Mouse (Mus musculus) neutrophil, adult 5-6 weeks (primary cell): ENCODE data around the gene Tepp. TPM values are rescaled to one million over a fixed set of nuclear protein-coding genes. Genes with fewer than 3 reads are reported as not detected.

ENCODE experiments used
- ATAC-seq: fragments of 151-379, 151-347 bp; 2 replicates; pipeline ENCODE4 v1.8.0; 2017; ENCODE audit warnings: mild to moderate bottlenecking, moderate TSS enrichment; ENCODE audit not compliant: insufficient number of reproducible peaks, poor library complexity, low FRiP score, severe bottlenecking; ENCODE audit errors: extremely low read depth
- total RNA-seq: library from RNA; stranded (forward); fragments of 200-1000 nt; gene quantifications from 2 replicates; pipeline ENCODE4 v1.2.3, GENCODE M21; 2017

Tepp gene
- not detected in 2 replicates for total RNA-seq

DNA sequence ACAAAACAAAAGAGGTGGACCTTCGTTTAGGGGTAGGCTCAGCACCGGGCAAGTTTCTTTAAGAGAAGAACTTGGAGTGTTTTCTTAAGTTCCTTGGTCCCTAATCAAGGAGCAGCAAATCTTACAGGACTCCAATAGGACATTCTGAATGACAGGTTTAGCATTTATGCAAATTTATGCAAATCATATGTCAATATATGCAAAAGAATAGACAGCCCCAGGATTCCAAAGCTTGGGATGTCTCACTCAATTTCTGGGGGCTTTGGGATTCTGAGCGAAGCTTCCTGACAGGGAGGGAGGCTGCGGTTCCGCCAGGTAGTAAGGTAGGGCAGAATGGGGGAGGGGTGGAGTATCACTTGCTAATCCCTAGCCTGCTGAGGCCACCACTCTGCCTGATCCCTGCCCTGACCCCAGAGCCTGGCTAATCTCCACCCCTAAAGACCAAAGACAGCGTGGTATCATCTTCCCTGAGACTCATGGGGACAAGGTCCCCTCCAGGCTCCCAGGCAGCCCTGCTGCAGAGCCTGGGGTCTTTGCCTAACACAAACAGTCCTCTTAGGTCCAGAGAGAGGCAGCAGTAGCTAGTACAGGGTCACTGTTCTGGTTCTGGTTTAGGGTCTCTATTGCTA, at the start of gene Tepp:
Gene Tepp (plus strand): TSS at position 225 of the 629 bp plus-strand sequence.
- ATAC-seq = no peak

DNA sequence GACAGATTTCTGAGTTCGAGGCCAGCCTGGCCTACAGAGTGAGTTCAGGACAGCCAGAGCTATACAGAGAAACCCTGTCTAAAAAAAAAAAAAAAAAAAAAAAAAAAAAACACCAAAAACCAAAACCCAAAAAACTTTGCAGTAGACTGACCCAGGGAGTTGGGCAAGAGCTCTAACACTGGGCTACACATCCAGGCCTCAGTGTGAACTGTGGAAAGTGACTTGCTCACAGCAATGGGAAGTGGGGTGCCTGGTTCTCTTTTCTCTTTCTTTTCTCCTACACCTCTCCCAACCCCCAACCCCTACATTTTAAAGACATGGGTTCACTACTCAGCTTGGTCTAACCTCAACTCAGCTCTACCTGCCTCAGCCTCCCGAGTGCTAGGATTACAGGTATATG, 48.2 kb upstream of the Tepp start:
- no peak for ATAC-seq

DNA sequence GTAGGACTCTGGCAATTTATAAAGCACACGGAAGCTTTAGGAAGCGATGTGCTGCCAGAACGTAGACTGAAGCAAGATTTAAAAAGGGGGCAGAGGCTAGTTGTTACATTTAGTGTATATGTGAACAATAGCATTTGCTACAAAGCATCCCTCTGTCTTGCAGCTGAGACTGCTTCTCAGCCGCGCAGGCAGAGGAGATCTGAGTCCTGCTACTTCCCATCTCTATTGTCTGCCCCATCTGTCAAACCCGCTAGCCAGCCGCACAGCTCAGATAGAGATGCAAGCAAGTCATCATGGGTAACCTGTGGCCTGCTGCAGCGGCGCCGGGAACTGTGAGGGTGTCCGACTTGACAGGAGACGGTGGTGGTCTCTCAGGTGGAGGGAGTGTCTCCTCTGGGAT, 39.9 kb upstream of the Tepp start:
- ATAC-seq = no peak

DNA sequence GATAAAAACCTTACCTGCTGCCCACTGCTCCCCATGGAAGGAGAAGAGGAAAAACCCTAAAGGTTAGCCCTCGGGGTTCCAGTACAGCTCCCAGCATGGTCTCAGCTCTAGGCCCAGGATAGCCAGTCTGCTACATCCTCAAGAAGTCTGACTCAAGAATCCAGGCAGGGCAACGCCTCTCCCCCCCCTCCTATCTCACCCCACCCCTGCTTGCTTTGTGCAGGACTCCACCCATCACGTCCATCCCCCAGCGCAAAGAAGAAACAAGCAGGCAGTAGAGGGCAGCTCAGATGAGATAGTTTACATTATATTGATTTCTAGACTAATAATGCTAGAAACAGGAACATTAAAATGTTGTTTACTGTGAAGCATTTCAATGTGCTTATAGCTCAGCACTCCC, 38.5 kb upstream of the Tepp start:
- ATAC-seq = no peak

DNA sequence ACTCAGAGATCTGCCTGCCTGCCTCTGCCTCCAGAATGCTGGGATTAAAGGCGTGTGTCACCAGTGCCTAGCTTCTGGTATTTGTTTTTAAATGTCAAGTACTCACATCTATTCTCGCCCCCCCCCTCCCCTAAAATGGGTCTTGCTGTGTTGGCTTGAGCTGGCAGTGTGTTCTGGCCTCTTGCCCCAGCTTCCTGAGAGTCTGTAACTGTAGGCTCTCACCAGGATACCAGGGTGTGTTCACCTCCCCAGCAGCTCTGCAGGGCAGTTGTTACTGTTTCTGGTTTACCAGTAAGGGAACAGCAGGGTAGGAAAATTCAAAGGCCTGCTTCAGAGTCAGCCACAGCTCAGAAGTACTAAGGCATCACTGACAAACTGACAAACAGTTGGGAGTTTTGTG, 37.5 kb upstream of the Tepp start:
- ATAC-seq = no peak

DNA sequence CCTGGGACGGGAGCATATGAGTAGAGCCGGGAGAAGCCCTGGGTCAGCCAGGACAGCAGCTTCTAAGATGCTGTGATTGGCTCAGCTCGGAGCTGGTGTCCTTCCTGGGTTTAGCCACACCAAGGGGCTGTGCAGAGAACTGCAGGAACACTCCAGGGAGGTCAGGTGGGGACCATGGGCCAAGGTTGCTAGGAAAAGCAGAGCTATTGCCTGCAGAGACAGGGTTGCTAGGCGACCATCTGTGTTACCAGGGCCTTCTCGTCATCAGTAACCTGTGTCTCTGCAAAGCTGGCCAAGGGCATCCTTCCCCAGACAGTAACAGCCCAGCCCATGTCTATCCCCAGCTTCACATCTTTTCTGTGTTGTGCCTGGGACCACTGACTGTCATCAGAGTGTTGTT, 28.9 kb upstream of the Tepp start:
- no peak for ATAC-seq

DNA sequence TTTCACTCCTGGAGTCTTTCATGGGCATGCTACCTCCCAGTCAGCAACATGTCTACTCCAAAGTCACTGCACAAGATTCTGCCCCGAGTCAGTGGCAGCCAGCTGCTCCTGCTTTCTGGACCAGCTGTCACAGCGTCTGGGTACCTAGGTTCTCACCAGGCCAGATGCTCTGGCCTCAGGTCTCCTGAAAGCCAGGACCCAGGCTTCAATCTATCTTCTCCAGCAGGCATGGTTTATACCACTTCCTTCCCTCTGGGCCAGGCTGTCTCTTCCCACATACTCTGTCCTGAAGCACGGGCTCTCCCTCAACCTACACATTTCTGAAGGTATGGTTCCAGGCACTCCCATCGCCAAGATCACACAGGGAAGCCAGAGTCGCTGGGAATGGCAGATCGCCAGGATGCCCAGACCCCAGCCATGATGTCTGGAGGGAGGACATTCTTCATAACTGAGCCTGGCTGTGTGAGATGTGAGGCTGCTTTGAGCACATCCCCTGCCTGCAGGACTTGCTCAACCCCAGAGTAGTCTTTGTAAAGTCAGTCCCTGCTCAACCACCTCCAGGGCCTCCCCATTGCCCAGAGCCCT, 21.2 kb upstream of the Tepp start:
- no peak for ATAC-seq

DNA sequence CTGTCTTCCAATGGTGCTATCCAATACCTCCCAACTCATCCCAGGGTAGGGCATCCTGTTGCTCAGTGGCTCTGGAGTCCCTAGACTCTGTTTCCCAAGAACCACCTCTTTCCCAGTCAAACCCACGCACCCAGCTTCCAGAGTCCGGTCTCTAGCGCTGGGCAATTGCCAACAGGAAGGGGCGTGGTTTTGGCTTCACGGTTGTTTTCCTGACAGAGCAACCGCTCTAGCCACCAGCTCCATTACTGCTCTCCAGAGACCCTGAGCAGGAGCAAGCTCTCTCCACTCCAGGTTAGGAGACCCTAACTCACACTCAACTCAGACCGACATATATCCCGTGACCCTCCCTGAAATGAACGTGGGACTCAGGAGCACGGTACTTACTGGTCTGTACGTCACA, 17.2 kb upstream of the Tepp start:
- peak; percentile 34; the same call in 1 of the 2 replicates for ATAC-seq

DNA sequence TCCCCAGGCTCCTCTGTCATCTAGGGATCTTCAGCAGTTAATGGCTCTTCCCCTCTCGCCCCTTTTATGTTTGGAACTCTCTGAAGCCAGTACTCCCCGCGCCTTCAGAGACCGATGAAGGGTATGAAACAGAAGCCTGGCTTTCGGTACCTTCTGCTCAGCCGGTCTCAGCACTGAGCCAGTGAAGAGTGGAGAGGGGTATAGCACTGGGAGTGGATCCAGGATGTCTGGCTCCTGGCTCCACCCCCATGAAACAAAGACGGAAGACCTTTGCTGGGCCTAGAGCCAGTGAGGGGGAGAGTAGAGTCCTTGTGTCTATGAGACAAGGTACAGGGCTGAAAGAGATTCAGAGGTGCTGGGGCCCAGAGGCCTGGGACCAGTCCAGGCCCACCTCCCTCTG, 16.5 kb upstream of the Tepp start:
- no peak for ATAC-seq

DNA sequence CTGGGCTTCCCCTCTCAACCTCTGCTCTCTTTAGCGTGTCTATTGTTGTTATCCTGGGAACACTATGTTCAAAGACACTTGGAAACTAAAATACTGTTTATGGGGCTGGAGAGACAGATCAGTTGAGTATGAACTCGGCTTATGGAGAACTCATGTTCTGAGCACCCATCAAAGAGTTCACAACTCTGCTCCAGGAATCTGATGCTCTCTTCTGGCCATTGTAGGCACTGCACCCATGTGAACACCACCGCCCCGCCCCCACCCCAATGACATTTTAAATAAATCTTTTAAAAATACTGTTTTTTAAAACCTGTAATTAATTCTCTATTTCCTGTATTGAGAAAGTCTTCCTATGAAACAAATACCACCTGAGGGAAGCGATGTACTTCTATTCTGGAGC, 8.0 kb upstream of the Tepp start:
- ATAC-seq = peak; percentile 73; the same call in 1 of the 2 replicates

DNA sequence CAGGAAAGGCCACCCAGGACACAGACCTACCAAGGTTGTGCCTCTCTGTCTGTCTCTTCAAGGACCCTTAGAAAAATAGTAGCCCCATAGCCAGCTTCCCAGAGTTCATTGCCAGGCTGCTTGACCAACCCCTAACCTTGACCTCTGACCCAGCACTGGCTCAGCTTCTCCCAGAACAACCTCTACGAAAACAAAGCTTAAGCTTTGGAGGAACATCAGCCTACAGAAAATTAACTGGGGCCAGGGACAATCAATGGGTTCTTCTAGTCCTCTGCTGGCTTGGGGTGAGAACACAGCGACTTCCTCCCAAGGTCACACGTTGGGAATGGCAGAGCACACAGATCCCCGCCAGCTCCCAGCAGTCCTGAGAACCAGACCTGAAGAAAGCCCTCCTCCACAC, 4.8 kb upstream of the Tepp start:
- no peak for ATAC-seq

DNA sequence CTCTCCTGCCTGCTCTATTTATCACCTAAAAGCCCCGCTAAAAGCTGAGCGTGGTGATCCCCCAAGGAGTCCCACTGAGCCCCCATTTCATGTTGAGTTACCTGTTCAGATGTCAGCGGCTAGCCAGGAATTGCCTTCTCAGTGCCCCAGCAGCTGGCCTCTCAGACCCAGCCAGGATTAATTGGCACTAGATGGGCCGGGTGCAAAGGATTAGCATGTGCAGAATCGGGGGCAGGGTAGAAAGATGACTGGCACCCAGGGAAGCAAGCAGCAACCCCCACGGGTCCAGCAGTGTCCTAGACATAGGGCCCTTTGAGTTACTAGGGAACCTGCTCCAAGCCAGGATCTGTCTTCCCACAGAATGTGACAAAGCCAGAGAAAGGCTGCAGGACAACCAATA, 3.9 kb upstream of the Tepp start, which contains the start of gene Cngb1:
Gene Cngb1 (minus strand): TSS at position 155 of the 400 bp plus-strand sequence.
- ATAC-seq = no peak

DNA sequence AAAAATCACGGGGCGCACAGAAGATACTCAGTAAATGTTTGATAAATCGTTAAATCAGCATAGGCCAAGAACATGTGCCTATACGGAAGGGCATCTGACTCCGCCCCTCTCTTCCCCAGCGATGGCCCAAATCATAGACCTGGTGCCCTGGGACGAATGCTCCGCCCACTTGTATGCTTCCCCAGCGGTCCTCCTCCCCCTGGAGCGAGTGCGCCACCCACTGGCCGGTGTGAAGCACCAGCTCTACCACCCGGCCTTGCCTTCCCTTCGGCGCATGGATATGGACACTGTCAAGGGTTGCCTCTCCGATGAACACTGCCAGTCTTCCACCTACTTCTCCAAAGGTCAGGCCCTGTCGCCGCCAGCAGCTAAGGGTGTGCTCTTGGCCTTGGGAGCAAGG, 2.5 kb downstream of the Tepp start:
- no peak for ATAC-seq

DNA sequence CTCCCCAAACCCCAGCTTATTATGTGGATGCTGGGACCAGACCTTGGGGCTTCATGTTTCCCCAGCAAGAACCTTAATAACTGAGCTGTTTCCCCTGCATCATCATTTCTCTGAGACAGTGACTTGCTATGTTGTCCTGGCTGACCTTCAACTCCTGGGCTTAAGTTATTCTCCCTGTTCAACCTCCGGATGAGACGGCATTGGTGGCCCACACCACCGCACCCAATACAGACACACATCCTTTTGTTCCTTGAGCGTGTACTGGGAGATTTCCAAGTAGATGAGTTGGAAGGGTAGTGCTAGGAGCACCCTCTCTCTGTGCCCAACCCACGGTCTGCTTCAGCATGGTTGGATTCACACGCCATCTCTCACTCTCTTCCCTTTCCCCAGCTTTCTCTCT, 3.5 kb downstream of the Tepp start:
- ATAC-seq = no peak

DNA sequence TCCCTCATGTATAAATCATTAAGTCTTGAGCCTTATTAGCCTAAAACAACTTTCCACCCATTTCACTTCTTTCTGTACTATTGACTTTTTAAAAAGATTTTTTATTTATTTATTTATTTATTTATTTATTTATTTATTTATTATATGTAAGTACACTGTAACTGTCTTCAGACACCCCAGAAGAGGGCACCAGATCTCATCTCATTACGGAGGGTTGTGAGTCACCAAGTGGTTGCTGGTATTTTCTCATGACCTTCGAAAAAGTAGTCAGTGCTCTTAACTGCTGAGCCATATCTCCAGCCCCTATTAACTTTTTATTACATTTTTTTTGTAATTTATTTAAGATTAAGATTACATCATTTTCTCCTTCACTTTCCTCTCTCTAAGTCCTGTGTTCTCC, 4.3 kb downstream of the Tepp start:
- ATAC-seq = no peak

DNA sequence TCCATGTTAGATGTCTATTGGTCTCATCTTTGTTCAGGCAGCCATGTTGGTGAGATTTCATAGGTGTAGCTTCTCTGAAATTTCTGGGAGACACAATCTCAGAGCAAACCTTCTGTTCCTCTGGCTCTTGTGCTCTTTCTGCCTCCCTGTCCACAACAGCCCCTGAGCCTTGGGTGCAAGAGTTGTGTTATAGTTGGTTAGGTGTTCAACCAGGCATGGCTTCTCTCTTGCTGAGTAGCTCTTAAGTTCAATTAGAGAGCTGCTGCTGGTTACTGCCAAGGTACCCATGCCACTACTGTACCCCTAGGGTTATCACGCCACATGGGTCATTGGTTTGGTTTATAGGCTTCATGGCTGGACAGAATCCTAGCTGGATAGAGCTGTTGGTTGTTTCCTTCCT, 5.0 kb downstream of the Tepp start:
- ATAC-seq = no peak

DNA sequence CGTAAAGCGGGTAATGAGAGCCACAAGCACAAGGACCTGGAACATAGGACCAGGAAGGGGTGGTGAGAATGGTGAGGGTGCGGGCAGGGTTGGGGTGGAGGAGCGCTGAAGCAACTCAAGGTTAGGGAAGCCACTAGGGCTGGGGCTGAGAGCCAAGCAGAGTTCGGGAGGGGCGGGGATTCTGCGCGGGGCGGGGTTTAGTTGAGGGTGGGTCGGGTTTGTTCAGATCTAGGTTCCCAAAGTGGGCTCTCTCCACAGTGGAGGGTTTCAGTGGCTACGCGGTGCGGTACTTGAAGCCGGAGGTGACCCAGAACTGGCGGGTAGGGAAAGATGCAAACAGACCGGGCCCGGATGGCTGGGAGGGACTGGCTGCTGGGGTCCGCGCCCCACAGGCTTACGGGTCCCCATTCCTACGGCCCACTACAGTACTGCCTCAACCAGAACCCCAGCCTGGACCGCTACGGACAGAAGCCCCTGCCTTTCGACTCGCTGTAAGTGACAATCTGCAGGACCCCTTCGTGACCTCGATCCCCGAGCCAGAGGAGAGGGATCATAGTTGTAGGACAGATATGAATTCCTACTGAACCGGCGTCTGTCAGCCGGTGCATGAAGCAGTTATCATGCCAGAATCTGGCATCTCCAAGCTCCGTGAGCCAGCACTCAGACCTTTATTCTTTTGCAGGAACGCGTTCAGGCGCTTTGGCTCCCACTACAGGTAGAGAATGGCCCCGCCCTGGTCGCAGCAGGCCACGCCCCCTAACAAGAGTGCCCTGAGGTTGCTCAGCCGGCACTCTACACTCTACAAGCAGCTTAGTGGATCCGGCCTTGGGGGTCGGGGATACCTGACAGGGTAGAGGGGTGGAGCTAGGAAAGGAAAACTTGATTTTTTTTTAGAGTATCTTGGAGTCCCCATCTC, 10.1 kb downstream of the Tepp start:
- ATAC-seq = peak; percentile 76

DNA sequence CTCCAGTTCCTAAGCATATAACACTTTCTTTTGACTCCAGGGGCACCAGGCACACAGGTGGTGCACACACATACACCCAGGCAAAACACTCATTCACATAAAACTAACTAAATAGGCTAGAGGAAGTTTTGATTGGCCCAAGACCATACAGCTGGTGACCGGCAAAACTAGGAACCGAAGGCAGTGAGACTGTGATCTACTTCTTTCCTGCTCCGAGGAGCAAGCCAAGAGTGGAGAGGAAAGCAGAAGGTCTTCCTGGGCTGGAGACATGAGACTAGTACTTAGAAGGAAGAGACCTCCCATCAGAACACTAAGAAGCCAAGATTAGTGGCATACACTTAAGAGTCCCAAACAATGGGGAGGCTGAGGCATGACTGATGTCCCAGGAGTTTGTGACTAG, 12.8 kb downstream of the Tepp start:
- no peak for ATAC-seq

DNA sequence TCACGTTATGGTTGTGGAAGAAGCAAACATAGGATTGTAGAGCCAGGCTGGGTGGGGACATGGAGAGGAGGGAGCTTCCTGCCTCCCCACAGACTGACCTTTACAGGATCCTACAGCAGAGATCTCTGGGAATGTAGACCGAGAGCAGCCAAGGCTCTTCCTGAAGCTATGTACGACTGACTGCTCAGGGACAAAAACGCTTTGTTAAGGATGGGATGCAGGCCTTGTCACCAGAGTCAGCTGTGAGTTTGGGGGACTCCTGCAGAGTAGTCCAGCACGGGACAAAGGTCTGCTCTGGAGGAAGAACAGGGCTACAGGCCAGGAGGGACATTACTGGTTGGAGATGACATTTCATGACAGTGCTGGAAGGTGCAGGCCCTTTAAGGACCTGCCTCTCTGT, 14.3 kb downstream of the Tepp start:
- no peak for ATAC-seq

DNA sequence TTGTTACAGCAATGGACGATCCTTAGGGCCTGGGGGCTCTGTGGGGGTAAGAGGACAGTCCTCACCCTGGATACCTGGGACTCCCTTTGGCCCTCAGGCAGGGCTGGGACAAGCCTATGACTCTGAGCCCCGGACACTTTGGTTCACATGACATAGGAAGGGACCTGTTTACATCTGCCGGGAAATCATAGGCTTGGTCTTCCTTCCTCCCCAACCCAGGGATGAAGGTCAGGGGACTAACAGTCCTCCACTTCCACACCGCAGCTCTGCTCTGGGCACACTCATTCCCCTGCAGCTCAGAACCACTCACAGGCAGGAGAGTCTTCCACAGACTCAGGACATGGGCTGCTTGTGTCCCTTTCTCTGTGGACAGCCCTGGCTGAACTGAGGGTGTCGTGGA, 16.5 kb downstream of the Tepp start:
- no peak for ATAC-seq
